Mouse (Mus musculus) hindbrain, embryonic 11.5 days (tissue): ENCODE results near the gene Capn10. TPM values are rescaled to one million over a fixed set of nuclear protein-coding genes. Genes with fewer than 3 reads are reported as not detected.

Source experiments
- ATAC-seq: fragments of 200-750 bp; cut with Nextera tagmentation; 2 replicates; pipeline ENCODE4 v1.8.0; 2017; ENCODE audit warnings: mild to moderate bottlenecking, moderate TSS enrichment, moderate library complexity; ENCODE audit not compliant: low FRiP score
- DNase-seq: peaks from one replicate; pipeline ENCODE4 v3.0.0-alpha.2; 2015; ENCODE audit warnings: low spot score
- H3K27ac ChIP-seq: fragments of 300-500 bp; sonication (generic); 2 replicates; pipeline ENCODE4 v1.5.1; 2014; ENCODE audit warnings: mild to moderate bottlenecking, low read depth, low read length
- H3K27me3 ChIP-seq: fragments of 300-500 bp; sonication (generic); 2 replicates; pipeline ENCODE4 v1.6.1; 2014; ENCODE audit warnings: mild to moderate bottlenecking, low read length, moderate library complexity, mixed read lengths; ENCODE audit not compliant: control insufficient read depth, insufficient read depth
- H3K36me3 ChIP-seq: fragments of 300-500 bp; sonication (generic); 2 replicates; pipeline ENCODE4 v1.6.1; 2014; ENCODE audit warnings: mild to moderate bottlenecking, low read length, moderate library complexity, mixed read lengths; ENCODE audit not compliant: control insufficient read depth, insufficient read depth
- H3K4me1 ChIP-seq: fragments of 300-500 bp; sonication (generic); replicated peaks from 2 replicates; pipeline ENCODE4 v1.6.1; 2014; ENCODE audit warnings: low read length, mixed read lengths; ENCODE audit not compliant: control insufficient read depth, insufficient read depth
- H3K4me2 ChIP-seq: fragments of 300-500 bp; sonication (generic); replicated peaks from 2 replicates; pipeline ENCODE4 v1.6.1; 2014; ENCODE audit warnings: mild to moderate bottlenecking, low read depth, low read length
- H3K4me3 ChIP-seq: fragments of 300-500 bp; sonication (generic); 2 replicates; pipeline ENCODE4 v1.5.1; 2014; ENCODE audit warnings: low read depth, low read length
- H3K9ac ChIP-seq: fragments of 300-500 bp; sonication (generic); 2 replicates; pipeline ENCODE4 v1.6.1; 2014; ENCODE audit warnings: low read depth, low read length
- H3K9me3 ChIP-seq: fragments of 300-500 bp; sonication (generic); 2 replicates; pipeline ENCODE4 v1.6.1; 2016; ENCODE audit warnings: low read length; ENCODE audit not compliant: control insufficient read depth
- WGBS: fragments of 180-500 bp; shearing (Covaris S2); extraction: QIAGEN DNeasy Blood & Tissue Kit; methylation state at CpG from one replicate; pipeline ENCODE4 v1.1.7; 2014; 5-methylcytosine and 5-hydroxymethylcytosine counted together
- polyA plus RNA-seq: library from polyadenylated mRNA; unstranded; fragments of >200 nt; fragmentation: Nextera tagmentation; extraction: Ambion mirVana; gene quantifications from 2 replicates; pipeline ENCODE4 v1.2.1, GENCODE M21; 2014

Gene Capn10
- polyA plus RNA-seq, 1 experiment from 2014 or later, result 32.3 TPM

DNA sequence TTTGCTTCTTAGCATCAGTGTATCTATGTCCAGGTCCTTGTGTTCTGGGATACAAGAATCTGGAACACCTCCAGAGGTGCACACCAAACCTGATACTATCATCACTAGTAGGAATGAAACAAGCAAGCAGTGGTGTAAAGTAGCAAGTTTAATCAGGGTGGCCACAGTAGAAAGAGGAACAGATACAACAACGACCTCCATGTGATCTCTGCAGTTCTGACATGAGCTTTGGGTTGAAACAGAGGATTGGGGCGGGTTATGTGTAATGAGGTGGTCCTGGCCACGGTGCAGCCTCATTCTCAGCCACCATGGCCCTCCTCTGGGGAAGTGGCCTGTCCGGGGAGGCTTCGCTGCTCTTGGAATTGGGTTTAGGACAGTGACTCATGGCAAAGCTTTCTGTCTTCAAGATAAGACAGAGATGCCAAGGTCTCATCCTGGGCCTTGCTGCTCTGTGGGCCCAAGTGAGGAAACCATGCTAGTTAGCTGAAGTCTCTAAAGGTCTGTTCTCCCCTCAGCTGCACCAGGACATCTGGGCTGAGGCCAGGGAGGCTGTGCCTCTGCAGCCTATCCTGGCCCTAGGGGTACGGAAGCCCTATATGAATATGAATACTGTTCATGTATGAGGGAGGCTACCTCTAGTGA, 58.2 kb downstream of the Capn10 start:
- Histone ChIP-seq H3K27me3 (no peaks in the 10 kb centered on the region), H3K9ac (no peak overlapping the region), H3K9me3 (no peaks in the 10 kb centered on the region), H3K36me3 (no peaks in the 10 kb centered on the region), H3K4me2 (no peak overlapping the region), H3K4me3 (no peak overlapping the region), H3K4me1 (no peaks in the 10 kb centered on the region), H3K27ac (no peak overlapping the region)
- WGBS, result 80% methylated on average over 6 of the region's 6 CpGs
- DNase-seq, result no peak
- ATAC-seq, result no peak

GRCm38 (mm10) chr1:92992880-92993279, 58.7 kb downstream of the Capn10 start:
- 77% methylated on average over 2 of the region's 2 CpGs for WGBS
- Histone ChIP-seq H3K4me1 (no peaks in the 10 kb centered on the region), H3K4me3 (no peak overlapping the region), H3K9me3 (no peaks in the 10 kb centered on the region), H3K36me3 (no peaks in the 10 kb centered on the region), H3K27me3 (no peaks in the 10 kb centered on the region), H3K9ac (no peak overlapping the region), H3K4me2 (no peak overlapping the region), H3K27ac (no peak overlapping the region)
- no peak for DNase-seq
- no peak for ATAC-seq

Other genes starting within 250 kb of the Capn10 start
- 31.1 and 35.9 TPM in 2 replicates for gene Gpc1, start 102.7 kb upstream of the Capn10 start, polyA plus RNA-seq
- gene Ankmy1, start 31.5 kb upstream of the Capn10 start, polyA plus RNA-seq, result 0.35 and 0.80 TPM in 2 replicates
- 7.8 and 8.5 TPM in 2 replicates for gene Dusp28, start 27.4 kb upstream of the Capn10 start, polyA plus RNA-seq
- 14.3 and 15.6 TPM in 2 replicates for gene Rnpepl1, start 23.6 kb upstream of the Capn10 start, polyA plus RNA-seq
- gene Gpr35, start 16.5 kb downstream of the Capn10 start, polyA plus RNA-seq, result 0.43 TPM in 1 of 2 replicates, not detected in the other
- gene Aqp12, start 72.0 kb downstream of the Capn10 start, polyA plus RNA-seq, result not detected in 2 replicates
- gene Kif1a, start 167.6 kb downstream of the Capn10 start, polyA plus RNA-seq, result 72.0 and 82.8 TPM in 2 replicates
- not detected in 2 replicates for gene Agxt, start 200.9 kb downstream of the Capn10 start, polyA plus RNA-seq
- 0.49 and 0.77 TPM in 2 replicates for gene 2310007B03Rik, start 226.6 kb downstream of the Capn10 start, polyA plus RNA-seq
- 0.09 and 0.18 TPM in 2 replicates for gene Crocc2, start 234.3 kb downstream of the Capn10 start, polyA plus RNA-seq